Mouse (Mus musculus): ENCODE measurements at regions not wholly inside any gene's neighbourhood (a gene's known extent, or its start where the extent isn't known, plus 50 kb on each side); places are given as distances from the start of the nearest gene placed in this dataset.

DNA sequence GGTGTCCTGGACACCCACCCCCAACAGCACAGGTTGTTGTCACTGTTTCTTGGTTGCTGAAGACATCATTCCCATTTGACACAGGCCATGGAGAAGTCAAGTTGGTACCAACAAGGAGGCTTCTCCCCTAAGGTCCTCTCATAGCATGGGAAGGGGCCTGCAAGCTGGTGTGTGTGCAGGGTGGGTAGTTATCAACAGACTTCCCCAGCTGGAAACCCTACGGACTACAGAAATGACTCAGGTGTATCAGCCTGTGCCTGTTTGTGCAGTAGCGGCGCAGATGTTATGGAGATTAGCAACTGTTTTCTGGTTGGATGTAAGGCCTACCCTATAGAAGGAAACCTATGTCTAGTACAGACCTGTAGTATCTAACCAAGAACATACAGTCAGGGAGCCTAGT lies 60.3 kb upstream of the Runx1 start:
- H3K4me3 ChIP-seq, result no peak overlapping the region

GRCm38 (mm10) chr16:92883821-92884272 lies 57.9 kb upstream of the Runx1 start:
- DNase-seq (ENCODE audit: low spot score), result peak; percentile 47
- 71% methylated on average over 12 of the region's 12 CpGs for WGBS
- H3K4me1 ChIP-seq (replicated peaks), result 0 out of 2 replicates have a peak, but pooled peaks cover 4% of the 10 kb centered on the region
- H3K9me3 ChIP-seq, result no peaks in the 10 kb centered on the region
- no peaks in the 10 kb centered on the region for H3K27me3 ChIP-seq (ENCODE audit: insufficient read depth, poor library complexity, severe bottlenecking)
- H3K4me3 ChIP-seq, result no peak overlapping the region
- H3K27ac ChIP-seq, result peak overlapping the region; percentile 35; the same call in 1 of the 2 replicates
- H3K36me3 ChIP-seq, result no peaks in the 10 kb centered on the region

More for the DNA sequence above, 60.3 kb upstream of the Runx1 start:
- Histone ChIP-seq H3K27me3 (ENCODE audit: insufficient read depth, poor library complexity, severe bottlenecking) (no peaks in the 10 kb centered on the region), H3K9me3 (no peaks in the 10 kb centered on the region), H3K36me3 (no peaks in the 10 kb centered on the region), H3K27ac (no peak overlapping the region), H3K4me1 (replicated peaks) (0 out of 2 replicates have a peak, but pooled peaks cover 4% of the 10 kb centered on the region)
- WGBS, result 94% methylated on average over 3 of the region's 3 CpGs
- no peak for DNase-seq (ENCODE audit: low spot score)

GRCm38 (mm10) chr16:92880356-92881043 lies 54.6 kb upstream of the Runx1 start:
- WGBS, result 91% methylated on average over 3 of the region's 3 CpGs
- no peak overlapping the region for H3K4me3 ChIP-seq
- DNase-seq (ENCODE audit: low spot score), result no peak

DNA sequence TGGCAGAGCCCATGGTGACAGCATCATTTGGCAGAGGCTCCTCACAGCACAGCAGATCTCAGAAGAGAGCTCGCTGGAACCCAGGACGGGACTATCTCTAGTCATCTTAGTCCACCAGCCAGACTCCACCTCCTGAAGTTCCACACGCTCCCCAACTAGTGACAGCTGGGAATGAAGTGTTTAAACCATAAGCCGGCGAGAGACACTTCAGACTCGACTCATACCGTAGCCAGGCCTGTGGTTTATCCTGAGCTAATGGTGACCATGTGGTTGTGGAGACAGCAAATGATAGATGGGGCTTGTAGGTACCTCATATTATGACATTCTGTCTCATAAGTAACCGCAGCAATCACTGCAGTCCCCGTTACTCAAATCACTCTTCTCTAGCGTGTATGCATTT lies 52.1 kb upstream of the Runx1 start:
- H3K4me3 ChIP-seq, result no peak overlapping the region

More at GRCm38 (mm10) chr16:92880356-92881043, 54.6 kb upstream of the Runx1 start:
- Histone ChIP-seq H3K36me3 (no peaks in the 10 kb centered on the region), H3K27me3 (ENCODE audit: insufficient read depth, poor library complexity, severe bottlenecking) (no peaks in the 10 kb centered on the region), H3K27ac (no peak overlapping the region), H3K9me3 (no peaks in the 10 kb centered on the region), H3K4me1 (replicated peaks) (0 out of 2 replicates have a peak, but pooled peaks cover 4% of the 10 kb centered on the region)

More for the DNA sequence above, 52.1 kb upstream of the Runx1 start:
- DNase-seq (ENCODE audit: low spot score), result no peak
- H3K27me3 ChIP-seq (ENCODE audit: insufficient read depth, poor library complexity, severe bottlenecking), result no peaks in the 10 kb centered on the region
- WGBS, result 88% methylated on average over 10 of the region's 10 CpGs
- no peaks in the 10 kb centered on the region for H3K4me1 ChIP-seq (replicated peaks)
- no peaks in the 10 kb centered on the region for H3K36me3 ChIP-seq
- no peaks in the 10 kb centered on the region for H3K9me3 ChIP-seq
- H3K27ac ChIP-seq, result no peak overlapping the region

MicroRNAs encoded in the stretch of these regions (microRNA counts, 519-probe panel; counts per million panel counts)
- 1,255 counts per million, percentile 77 among the panel's probes with 10 or more counts for microRNA mmu-miR-802

All from hindbrain, embryonic 10.5 days (tissue).